Mouse (Mus musculus) testis, postnatal 10 days (tissue): ENCODE results near the gene Slc8a3.
A peak's percentile ranks its signal among the peaks of the same experiment; 100 is the strongest.

ENCODE experiments used
- DNase-seq: peaks from one replicate; pipeline ENCODE4 v3.0.0; 2021; ENCODE audit warnings: low spot score

Gene Slc8a3

GRCm38 (mm10) chr12:81184967-81185366, 148.0 kb downstream of the Slc8a3 start:
- peak; percentile 23 for DNase-seq

- DNase-seq = peak; percentile 80
These were observed 150.9 kb downstream of the Slc8a3 start for GRCm38 (mm10) chr12:81182073-81182472.

GRCm38 (mm10) chr12:81175252-81175651, 157.7 kb downstream of the Slc8a3 start:
- no peak for DNase-seq

GRCm38 (mm10) chr12:81173893-81174292, 159.1 kb downstream of the Slc8a3 start:
- no peak for DNase-seq

GRCm38 (mm10) chr12:81173011-81173410, 160.0 kb downstream of the Slc8a3 start:
- no peak for DNase-seq

GRCm38 (mm10) chr12:81170076-81170475, 162.9 kb downstream of the Slc8a3 start:
- DNase-seq = no peak

- DNase-seq = no peak
These were observed 164.5 kb downstream of the Slc8a3 start for GRCm38 (mm10) chr12:81168494-81168893.

- DNase-seq = no peak
These were observed 164.9 kb downstream of the Slc8a3 start for GRCm38 (mm10) chr12:81168031-81168430.

- DNase-seq = no peak
These were observed 165.8 kb downstream of the Slc8a3 start for GRCm38 (mm10) chr12:81167142-81167541.

GRCm38 (mm10) chr12:81166615-81167014, 166.4 kb downstream of the Slc8a3 start:
- DNase-seq = no peak

- no peak for DNase-seq
These were observed 166.9 kb downstream of the Slc8a3 start for GRCm38 (mm10) chr12:81166092-81166491.

GRCm38 (mm10) chr12:81163566-81163965, 169.4 kb downstream of the Slc8a3 start:
- no peak for DNase-seq

- no peak for DNase-seq
These were observed 169.8 kb downstream of the Slc8a3 start for GRCm38 (mm10) chr12:81163131-81163530.

- DNase-seq = no peak
These were observed 171.7 kb downstream of the Slc8a3 start for GRCm38 (mm10) chr12:81161282-81161681.

- DNase-seq = peak; percentile 85
These were observed 172.1 kb downstream of the Slc8a3 start for GRCm38 (mm10) chr12:81160831-81161230.

GRCm38 (mm10) chr12:81160425-81160824, 172.6 kb downstream of the Slc8a3 start:
- DNase-seq = no peak

GRCm38 (mm10) chr12:81159947-81160346, 173.0 kb downstream of the Slc8a3 start:
- DNase-seq = no peak

GRCm38 (mm10) chr12:81156841-81157240, 176.1 kb downstream of the Slc8a3 start:
- no peak for DNase-seq

- DNase-seq = no peak
These were observed 177.3 kb downstream of the Slc8a3 start for GRCm38 (mm10) chr12:81155675-81156074.

- DNase-seq = no peak
These were observed 180.9 kb downstream of the Slc8a3 start for GRCm38 (mm10) chr12:81152082-81152481.

GRCm38 (mm10) chr12:81150917-81151316, 182.1 kb downstream of the Slc8a3 start:
- DNase-seq = no peak

- no peak for DNase-seq
These were observed 185.0 kb downstream of the Slc8a3 start for GRCm38 (mm10) chr12:81147956-81148355.
